Mouse (Mus musculus) spleen, embryonic (tissue): ENCODE results near the gene Gsto2.

Source experiments
- CTCF ChIA-PET: fragments of 350-600 bp; sonication (Branson Sonifier 250); formaldehyde crosslinking; loops from one replicate; lab custom pipeline; 2022; lab: Charles Lee

The Gsto2 gene

DNA sequence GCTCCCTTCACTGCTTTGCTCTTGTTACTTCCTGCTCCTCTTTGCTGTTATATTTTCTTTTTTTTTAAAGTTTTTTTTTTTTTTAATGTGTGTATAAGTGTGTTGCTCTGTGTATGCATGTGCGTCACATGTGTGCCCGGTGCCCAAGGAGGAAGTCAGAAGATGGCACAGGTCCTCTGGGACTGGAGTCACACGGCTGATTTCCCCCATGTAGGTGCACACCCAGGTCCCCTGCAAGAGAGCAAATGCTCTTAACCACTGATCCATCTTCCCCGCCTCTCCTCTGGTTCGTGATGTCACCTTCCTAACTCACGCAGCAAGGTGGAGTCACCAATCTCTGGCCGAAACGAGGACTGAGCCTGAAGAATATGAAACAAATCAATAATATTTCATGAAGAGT is 22.7 kb downstream of the Gsto2 start:
- CTCF ChIA-PET = interaction anchor here (1.3 kb wide), 1 partner anchor 21 kb away, joined by 6 read pairs; no protein-coding TSS in a partner anchor

DNA sequence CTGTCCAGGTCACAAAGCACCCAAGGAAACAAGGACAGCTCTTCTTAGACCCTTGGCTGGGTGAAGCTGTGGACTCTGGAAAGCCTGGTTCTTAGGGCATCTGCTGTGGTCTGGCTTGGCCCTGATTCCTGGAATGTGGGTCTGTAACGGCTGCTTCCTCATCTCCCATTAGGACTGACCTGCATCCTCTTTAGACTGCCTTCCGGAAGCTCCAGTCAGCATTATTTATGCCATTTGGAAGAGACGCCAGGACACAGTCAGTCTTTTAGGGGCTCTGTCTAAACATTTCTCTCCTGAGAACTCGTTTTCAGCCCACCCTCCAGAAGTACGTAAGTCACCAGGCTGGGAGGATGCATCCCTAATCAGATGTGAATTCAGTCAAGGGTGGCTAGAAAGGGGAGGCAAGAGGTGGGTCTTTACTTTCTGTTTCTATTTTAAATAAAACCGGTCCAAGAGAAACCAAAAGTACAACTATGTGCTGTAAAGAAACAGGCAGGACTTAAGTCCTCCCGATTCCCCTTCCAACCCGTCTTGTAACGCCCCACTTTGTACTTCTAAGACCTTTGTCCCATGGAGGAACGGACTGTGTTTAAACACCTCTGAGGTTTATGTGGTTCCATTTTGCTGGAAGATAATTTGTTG is 25.3 kb downstream of the Gsto2 start:
- CTCF ChIA-PET = interaction anchor here (0.6 to 0.7 kb wide), 3 partner anchors 20 to 427 kb away, joined by 3 read pairs; no protein-coding TSS in a partner anchor

- CTCF ChIA-PET = interaction anchor here (0.6 to 0.9 kb wide), 2 partner anchors 20 to 428 kb away, joined by 3 read pairs; no protein-coding TSS in a partner anchor
Measured at GRCm38 (mm10) chr19:47891562-47892312, 26.4 kb downstream of the Gsto2 start.

DNA sequence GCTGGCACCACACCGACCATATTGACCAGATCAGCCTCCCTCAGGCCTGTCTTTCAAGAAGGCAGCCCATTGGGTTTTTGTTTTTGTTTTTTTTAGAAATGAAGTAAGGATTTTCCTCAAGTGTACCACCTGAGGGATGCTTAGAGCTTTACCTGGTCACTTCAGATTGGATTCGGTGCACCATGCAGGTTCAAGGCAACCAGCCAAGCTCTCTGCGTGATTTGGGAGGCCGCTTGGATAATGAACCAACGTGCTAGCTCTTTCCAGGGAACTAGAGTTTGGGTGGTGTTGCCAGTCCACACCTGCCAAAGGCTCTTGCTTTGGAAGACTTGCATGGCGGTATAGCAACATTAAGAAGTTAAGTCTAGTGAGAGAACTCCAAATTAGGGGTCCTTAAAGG is 27.8 kb downstream of the Gsto2 start:
- CTCF ChIA-PET = interaction anchor here (0.5 kb wide), 1 partner anchor 392 kb away, joined by 3 read pairs; no protein-coding TSS in a partner anchor

- CTCF ChIA-PET = interaction anchor here (0.9 kb wide), 1 partner anchor 33 kb away, joined by 3 read pairs; no protein-coding TSS in a partner anchor
Measured at GRCm38 (mm10) chr19:47898472-47899079, 33.2 kb downstream of the Gsto2 start.

GRCm38 (mm10) chr19:47900012-47900411 is 34.7 kb downstream of the Gsto2 start:
- CTCF ChIA-PET = interaction anchor here (0.7 kb wide), 1 partner anchor 18 kb away, joined by 3 read pairs; no protein-coding TSS in a partner anchor

DNA sequence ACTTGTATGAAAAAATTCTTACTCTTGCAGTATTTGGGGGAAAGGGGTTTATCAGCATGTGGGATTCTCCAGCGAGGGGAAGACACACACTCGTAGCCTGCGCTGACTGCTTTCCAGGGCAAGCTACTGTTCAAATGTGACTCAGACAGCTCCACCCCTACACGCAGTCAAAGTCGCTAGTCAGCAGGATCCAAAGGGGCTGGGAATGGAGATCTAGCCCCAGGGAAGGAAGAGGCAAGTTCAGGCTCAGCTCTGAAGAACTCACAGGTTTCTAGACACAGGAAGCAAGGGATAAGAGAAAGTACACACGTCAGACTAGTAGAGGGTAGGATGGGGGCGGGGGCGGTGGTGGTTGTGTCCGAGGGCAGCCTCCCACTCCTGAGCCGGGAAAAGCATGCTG is 35.2 kb downstream of the Gsto2 start:
- CTCF ChIA-PET = interaction anchor here (0.7 kb wide), 1 partner anchor 13 kb away, joined by 3 read pairs; no protein-coding TSS in a partner anchor

DNA sequence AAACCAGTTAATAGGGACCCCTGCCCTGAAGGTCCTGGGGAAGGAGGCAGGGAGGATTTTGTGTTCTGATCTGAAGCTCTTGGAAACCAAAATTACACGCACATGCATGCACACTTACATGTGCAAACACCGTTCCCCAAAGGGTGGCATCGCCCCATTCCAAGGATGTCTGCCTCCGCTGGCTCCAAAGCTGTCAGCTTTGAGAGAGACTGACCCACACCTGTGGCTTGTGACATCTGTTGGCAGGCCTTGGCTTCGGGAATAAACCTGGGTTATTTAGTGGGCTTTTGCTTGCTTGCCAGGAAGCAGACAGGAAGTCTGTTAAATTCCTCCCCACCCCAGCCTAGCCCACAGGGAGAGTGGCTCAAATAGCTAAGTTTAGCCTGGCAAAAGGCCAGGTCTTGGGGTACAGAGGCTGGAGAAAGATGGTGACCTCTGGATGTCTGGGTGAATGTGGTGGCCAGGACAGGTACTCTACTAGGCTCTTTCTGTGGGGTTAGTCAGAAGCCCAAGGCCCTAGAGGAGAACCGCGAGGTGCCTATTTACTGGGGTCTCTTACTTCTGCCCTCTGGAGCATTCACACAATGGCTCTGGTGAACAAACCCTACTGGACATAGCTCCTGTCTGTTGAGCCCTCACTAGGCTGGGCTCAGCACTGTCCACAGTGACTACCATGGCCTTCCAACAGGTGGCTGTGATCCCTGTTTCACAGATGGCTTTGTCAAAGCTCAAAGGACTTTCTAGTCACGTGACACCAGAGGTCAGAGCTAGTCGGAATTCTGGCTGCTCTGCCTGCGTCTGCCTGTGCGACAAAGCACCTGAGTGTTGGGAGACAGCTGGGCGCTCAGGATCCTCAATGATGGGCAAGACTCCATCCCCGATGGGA is 37.2 kb downstream of the Gsto2 start:
- CTCF ChIA-PET = interaction anchor here (0.9 kb wide), 1 partner anchor 23 kb away, joined by 6 read pairs; no protein-coding TSS in a partner anchor

GRCm38 (mm10) chr19:47903679-47904078 is 38.3 kb downstream of the Gsto2 start:
- CTCF ChIA-PET = interaction anchor here (0.5 to 0.7 kb wide), 2 partner anchors 19 to 90 kb away, joined by 14 to 21 read pairs; no protein-coding TSS in a partner anchor

DNA sequence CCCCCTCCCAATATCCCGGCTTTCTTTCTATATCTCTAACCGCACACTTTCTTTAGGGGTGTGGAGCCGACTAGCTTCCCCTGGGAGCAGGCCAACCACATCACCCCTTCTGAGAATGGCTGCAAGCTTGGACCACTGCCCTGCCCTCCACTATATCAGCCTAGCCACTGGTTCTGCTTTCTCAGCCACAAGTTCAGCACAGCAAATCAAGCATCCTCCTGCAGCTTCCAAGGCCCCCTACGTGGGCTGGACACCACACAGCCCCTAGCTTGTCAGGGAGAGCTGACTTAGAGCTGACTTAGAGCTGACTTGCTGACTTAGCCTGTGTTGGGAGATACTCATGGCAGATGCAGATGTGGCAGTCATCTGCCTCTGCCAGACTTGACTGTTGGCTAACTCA is 39.7 kb downstream of the Gsto2 start:
- CTCF ChIA-PET = interaction anchor here (0.5 to 1.6 kb wide), 5 partner anchors 13 to 729 kb away, joined by 3 to 9 read pairs (median 4); no protein-coding TSS in a partner anchor

- CTCF ChIA-PET = interaction anchor here (0.7 to 1.6 kb wide), 4 partner anchors 12 to 730 kb away, joined by 3 to 9 read pairs (median 4); no protein-coding TSS in a partner anchor
Measured at GRCm38 (mm10) chr19:47905603-47906002, 40.3 kb downstream of the Gsto2 start.

GRCm38 (mm10) chr19:47907596-47907995 is 42.3 kb downstream of the Gsto2 start:
- CTCF ChIA-PET = no interaction called here

DNA sequence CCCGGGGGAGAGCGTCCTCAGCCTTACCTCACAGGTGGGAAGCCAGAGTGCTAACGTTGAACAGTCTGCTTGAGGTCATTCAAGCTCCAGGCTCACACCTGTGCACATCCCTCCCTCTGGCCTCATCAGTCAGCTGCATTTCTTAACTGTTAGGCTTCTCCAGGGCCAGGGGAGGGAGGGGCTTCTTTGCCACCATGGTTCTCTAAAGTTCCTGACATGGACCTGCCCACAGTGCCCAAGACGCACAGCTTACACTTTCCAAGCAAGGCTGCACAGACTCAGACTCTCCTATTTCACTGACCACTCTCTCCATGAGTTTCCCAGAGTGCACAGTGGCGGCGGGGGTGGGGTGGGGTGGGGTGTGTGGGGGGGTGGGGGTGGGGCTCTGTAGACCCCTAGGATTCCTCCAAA is 43.6 kb downstream of the Gsto2 start:
- CTCF ChIA-PET = interaction anchor here (0.6 kb wide), 2 partner anchors 20 to 21 kb away, joined by 3 to 6 read pairs; no protein-coding TSS in a partner anchor

- CTCF ChIA-PET = interaction anchor here (0.6 kb wide), 1 partner anchor 21 kb away, joined by 6 read pairs; no protein-coding TSS in a partner anchor
Measured at GRCm38 (mm10) chr19:47909387-47910116, 44.2 kb downstream of the Gsto2 start.

DNA sequence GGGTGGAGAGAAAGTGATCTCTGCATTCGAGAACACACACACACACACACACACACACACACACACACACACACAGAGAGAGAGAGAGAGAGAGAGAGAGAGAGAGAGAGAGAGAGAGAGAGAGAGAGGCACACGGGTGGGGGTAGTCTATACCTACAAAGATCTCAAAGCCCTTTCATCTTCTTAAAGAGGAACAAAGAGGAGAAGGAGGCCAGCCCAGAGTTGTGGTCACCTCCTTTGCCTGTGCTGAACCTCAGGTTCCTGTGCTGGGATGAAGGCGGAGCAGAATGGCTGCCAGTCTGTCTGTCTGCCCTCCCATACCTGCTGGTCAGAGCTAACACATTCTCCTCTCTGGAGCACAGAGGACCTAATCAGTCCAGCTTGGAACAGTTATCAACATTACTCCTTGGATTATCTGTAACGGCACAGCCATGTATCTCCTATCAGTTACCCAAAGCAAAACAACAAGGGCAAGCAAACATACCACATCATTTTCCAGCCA is 44.8 kb downstream of the Gsto2 start:
- CTCF ChIA-PET = no interaction called here

GRCm38 (mm10) chr19:47910751-47911150 is 45.4 kb downstream of the Gsto2 start:
- CTCF ChIA-PET = interaction anchor here (0.6 kb wide), 2 partner anchors 21 to 90 kb away, joined by 3 to 14 read pairs; no protein-coding TSS in a partner anchor

DNA sequence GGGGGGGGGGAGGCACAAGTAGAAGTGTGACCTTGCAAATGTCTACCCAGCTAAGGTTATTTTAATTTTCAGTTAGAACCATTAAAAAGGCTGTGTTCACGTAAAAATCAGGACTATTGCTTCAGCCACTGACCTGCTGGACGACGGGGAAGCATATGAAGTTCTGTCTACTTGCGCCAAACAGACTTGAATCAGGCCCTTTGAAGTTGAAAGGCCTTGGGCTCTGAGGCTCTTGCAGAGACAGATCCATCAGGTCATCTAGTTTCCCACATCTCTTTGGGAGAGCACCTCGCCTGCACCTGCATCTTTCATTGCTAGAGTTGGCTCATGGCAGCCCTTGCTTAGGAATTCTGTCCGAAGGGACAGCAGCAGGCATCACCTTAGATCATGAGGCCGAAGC is 48.0 kb downstream of the Gsto2 start:
- CTCF ChIA-PET = no interaction called here

- CTCF ChIA-PET = interaction anchor here (0.6 kb wide), 2 partner anchors 13 to 385 kb away, joined by 3 to 5 read pairs; no protein-coding TSS in a partner anchor
Measured at GRCm38 (mm10) chr19:47914191-47914590, 48.9 kb downstream of the Gsto2 start.

GRCm38 (mm10) chr19:47915251-47915650 is 49.9 kb downstream of the Gsto2 start:
- CTCF ChIA-PET = interaction anchor here (0.7 kb wide), 1 partner anchor 28 kb away, joined by 3 read pairs; no protein-coding TSS in a partner anchor
